Mouse (Mus musculus) midbrain, embryonic 16.5 days (tissue): Measurements from ENCODE around the gene Kif26b. TPM values are rescaled to one million over a fixed set of nuclear protein-coding genes. Genes with fewer than 3 reads are reported as not detected.

Experiments
- ATAC-seq: fragments of 200-750 bp; cut with Nextera tagmentation; 2 replicates; pipeline ENCODE4 v1.8.0; 2017; ENCODE audit warnings: moderate TSS enrichment
- H3K27ac ChIP-seq: fragments of 300-500 bp; sonication (generic); 2 replicates; pipeline ENCODE4 v1.5.1; 2014; ENCODE audit warnings: mild to moderate bottlenecking, low read length, mixed read lengths
- H3K27me3 ChIP-seq: fragments of 300-500 bp; sonication (generic); 2 replicates; pipeline ENCODE4 v1.6.1; 2014; ENCODE audit warnings: low read depth, low read length, mixed read lengths; ENCODE audit not compliant: control insufficient read depth, insufficient read depth
- H3K36me3 ChIP-seq: fragments of 300-500 bp; sonication (generic); 2 replicates; pipeline ENCODE4 v1.6.1; 2014; ENCODE audit warnings: mild to moderate bottlenecking, low read length, moderate library complexity, mixed read lengths; ENCODE audit not compliant: control insufficient read depth, insufficient read depth
- H3K4me1 ChIP-seq: fragments of 300-500 bp; sonication (generic); 2 replicates; pipeline ENCODE4 v1.6.1; 2014; ENCODE audit warnings: mild to moderate bottlenecking, low read length, mixed read lengths; ENCODE audit not compliant: control insufficient read depth, insufficient read depth
- H3K4me2 ChIP-seq: fragments of 300-500 bp; sonication (generic); 2 replicates; pipeline ENCODE4 v1.6.1; 2014; ENCODE audit warnings: mild to moderate bottlenecking, low read length, mixed read lengths
- H3K4me3 ChIP-seq: fragments of 300-500 bp; sonication (generic); 2 replicates; pipeline ENCODE4 v1.5.1; 2014; ENCODE audit warnings: low read depth, mild to moderate bottlenecking, low read length, moderate library complexity, mixed read lengths
- H3K9ac ChIP-seq: fragments of 300-500 bp; sonication (generic); 2 replicates; pipeline ENCODE4 v1.6.1; 2014; ENCODE audit warnings: low read depth, low read length, mixed read lengths
- H3K9me3 ChIP-seq: fragments of 300-500 bp; sonication (generic); replicated peaks from 2 replicates; pipeline ENCODE4 v1.6.1; 2014; ENCODE audit warnings: mild to moderate bottlenecking, low read length, mixed read lengths; ENCODE audit not compliant: control insufficient read depth, poor library complexity, severe bottlenecking
- WGBS: fragments of 180-500 bp; shearing (Covaris S2); extraction: QIAGEN DNeasy Blood & Tissue Kit; methylation state at CpG from one replicate; pipeline ENCODE4 v1.1.7; 2014; 5-methylcytosine and 5-hydroxymethylcytosine counted together
- polyA plus RNA-seq: library from polyadenylated mRNA; unstranded; fragments of >200 nt; fragmentation: Nextera tagmentation; extraction: Ambion mirVana; gene quantifications from 2 replicates; pipeline ENCODE4 v1.2.1, GENCODE M21; 2015

Gene Kif26b
- polyA plus RNA-seq, 1 experiment from 2014 or later = 8.1 TPM

DNA sequence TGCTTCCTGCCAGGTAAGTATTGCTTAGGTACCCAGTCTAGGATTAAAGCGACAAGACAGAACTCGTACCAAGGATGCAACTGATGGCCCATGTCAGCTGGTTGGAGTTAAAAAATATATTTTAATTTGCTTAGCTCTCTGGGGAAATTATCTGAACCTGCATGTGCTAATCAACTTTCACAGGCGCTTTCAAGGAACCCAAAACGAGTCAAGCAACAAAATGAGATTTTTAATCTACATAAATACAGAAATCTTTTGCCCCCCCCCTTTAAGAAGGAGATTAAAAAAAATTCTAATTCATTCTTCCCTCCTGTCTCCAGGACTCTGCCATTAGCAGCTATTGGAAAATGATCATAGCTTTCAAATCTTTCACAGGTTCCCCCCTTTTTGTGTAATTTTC lies 106.5 kb downstream of the Kif26b start:
- no peak overlapping the region for H3K9ac ChIP-seq
- H3K27ac ChIP-seq = no peak overlapping the region
- no peak for ATAC-seq
- H3K36me3 ChIP-seq = no peaks in the 10 kb centered on the region
- H3K9me3 ChIP-seq = no peaks in the 10 kb centered on the region
- H3K4me3 ChIP-seq = no peak overlapping the region
- WGBS = 61% methylated on average over 4 of the region's 4 CpGs
- H3K27me3 ChIP-seq = no peaks in the 10 kb centered on the region
- peaks cover 16% of the 10 kb centered on the region for H3K4me1 ChIP-seq
- H3K4me2 ChIP-seq = no peak overlapping the region

DNA sequence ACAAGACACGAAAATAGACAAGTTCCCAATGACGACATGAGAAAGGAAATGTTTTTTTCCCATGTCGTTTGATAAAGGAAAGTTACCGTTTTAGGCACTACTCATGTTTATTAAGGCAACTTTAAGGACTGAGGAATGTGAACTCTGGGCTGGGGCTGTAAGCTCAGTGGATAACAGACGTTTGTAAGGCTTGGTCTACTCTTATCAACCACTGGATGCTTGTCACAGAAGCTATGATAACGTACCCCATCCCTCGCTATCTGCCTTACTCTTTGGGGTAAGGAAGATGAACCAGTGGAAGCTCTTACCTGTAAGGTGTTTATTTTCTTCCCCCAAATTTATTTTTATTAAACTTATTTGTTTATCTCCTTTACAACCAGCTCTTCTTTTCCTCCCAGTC lies 108.4 kb downstream of the Kif26b start:
- Histone ChIP-seq H3K27me3 (no peaks in the 10 kb centered on the region), H3K4me2 (no peak overlapping the region), H3K27ac (no peak overlapping the region), H3K4me3 (no peak overlapping the region), H3K9me3 (no peaks in the 10 kb centered on the region), H3K4me1 (peaks cover 16% of the 10 kb centered on the region), H3K36me3 (no peaks in the 10 kb centered on the region), H3K9ac (no peak overlapping the region)
- WGBS = 87% methylated on average over 7 of the region's 7 CpGs
- no peak for ATAC-seq

GRCm38 (mm10) chr1:178639951-178640350 lies 111.0 kb downstream of the Kif26b start:
- Histone ChIP-seq H3K27me3 (no peaks in the 10 kb centered on the region), H3K4me3 (no peak overlapping the region), H3K27ac (no peak overlapping the region), H3K9ac (no peak overlapping the region), H3K36me3 (no peaks in the 10 kb centered on the region), H3K4me1 (peaks cover 8% of the 10 kb centered on the region), H3K9me3 (no peaks in the 10 kb centered on the region), H3K4me2 (no peak overlapping the region)
- ATAC-seq = no peak
- WGBS = 68% methylated on average over 6 of the region's 6 CpGs

- 78% methylated on average over 11 of the region's 11 CpGs for WGBS
- Histone ChIP-seq H3K9ac (no peak overlapping the region), H3K4me2 (no peak overlapping the region), H3K4me3 (no peak overlapping the region), H3K9me3 (no peaks in the 10 kb centered on the region), H3K27me3 (no peaks in the 10 kb centered on the region), H3K27ac (no peak overlapping the region), H3K4me1 (peaks cover 7% of the 10 kb centered on the region), H3K36me3 (no peaks in the 10 kb centered on the region)
- no peak for ATAC-seq
These were observed 112.0 kb downstream of the Kif26b start for GRCm38 (mm10) chr1:178640719-178641455.

- Histone ChIP-seq H3K9ac (no peak overlapping the region), H3K27me3 (no peaks in the 10 kb centered on the region), H3K9me3 (no peaks in the 10 kb centered on the region), H3K4me3 (no peak overlapping the region), H3K4me2 (no peak overlapping the region), H3K36me3 (no peaks in the 10 kb centered on the region), H3K27ac (no peak overlapping the region), H3K4me1 (peaks cover 4% of the 10 kb centered on the region)
- no peak for ATAC-seq
- WGBS = 66% methylated on average over 2 of the region's 2 CpGs
These were observed 112.9 kb downstream of the Kif26b start for GRCm38 (mm10) chr1:178641788-178642187.

DNA sequence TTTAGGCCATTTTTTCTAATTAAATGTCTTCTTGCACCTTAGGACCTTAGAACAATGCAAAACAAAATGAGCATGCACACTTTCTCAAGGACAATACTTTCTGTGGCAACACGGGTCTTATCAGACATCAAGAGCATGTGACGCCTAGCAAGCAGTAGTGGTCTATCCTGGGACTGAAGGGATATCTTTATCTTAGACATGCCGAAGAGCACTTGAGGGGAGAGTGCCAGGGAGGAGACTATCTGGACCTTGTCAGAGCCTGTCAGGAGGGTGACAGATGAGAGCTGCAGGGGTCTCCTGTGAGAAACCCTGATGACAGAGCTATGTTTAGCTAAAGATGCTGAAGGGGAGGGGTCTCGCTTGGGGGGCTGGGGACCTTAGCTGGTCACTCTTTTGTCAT lies 116.0 kb downstream of the Kif26b start:
- WGBS = 89% methylated on average over 4 of the region's 4 CpGs
- Histone ChIP-seq H3K9ac (no peak overlapping the region), H3K36me3 (no peaks in the 10 kb centered on the region), H3K9me3 (no peaks in the 10 kb centered on the region), H3K4me3 (no peak overlapping the region), H3K27ac (no peak overlapping the region), H3K27me3 (no peaks in the 10 kb centered on the region), H3K4me1 (no peaks in the 10 kb centered on the region), H3K4me2 (no peak overlapping the region)
- ATAC-seq = no peak

GRCm38 (mm10) chr1:178646589-178646988 lies 117.7 kb downstream of the Kif26b start:
- H3K4me2 ChIP-seq = no peak overlapping the region
- 74% methylated on average over 4 of the region's 4 CpGs for WGBS
- H3K4me1 ChIP-seq = no peaks in the 10 kb centered on the region
- no peak overlapping the region for H3K27ac ChIP-seq
- no peaks in the 10 kb centered on the region for H3K9me3 ChIP-seq
- H3K9ac ChIP-seq = no peak overlapping the region
- H3K4me3 ChIP-seq = no peak overlapping the region
- ATAC-seq = no peak
- H3K36me3 ChIP-seq = no peaks in the 10 kb centered on the region
- no peaks in the 10 kb centered on the region for H3K27me3 ChIP-seq

GRCm38 (mm10) chr1:178655525-178655924 lies 126.6 kb downstream of the Kif26b start:
- no peaks in the 10 kb centered on the region for H3K36me3 ChIP-seq
- H3K27me3 ChIP-seq = no peaks in the 10 kb centered on the region
- H3K4me1 ChIP-seq = no peaks in the 10 kb centered on the region
- no peaks in the 10 kb centered on the region for H3K9me3 ChIP-seq
- H3K4me3 ChIP-seq = no peak overlapping the region
- no peak overlapping the region for H3K27ac ChIP-seq
- no peak overlapping the region for H3K4me2 ChIP-seq
- 85% methylated on average over 4 of the region's 4 CpGs for WGBS
- no peak overlapping the region for H3K9ac ChIP-seq
- ATAC-seq = no peak

GRCm38 (mm10) chr1:178661035-178661434 lies 132.1 kb downstream of the Kif26b start:
- no peaks in the 10 kb centered on the region for H3K27me3 ChIP-seq
- no peak overlapping the region for H3K9ac ChIP-seq
- WGBS = 75% methylated on average over 3 of the region's 3 CpGs
- no peak overlapping the region for H3K4me3 ChIP-seq
- H3K4me1 ChIP-seq = no peaks in the 10 kb centered on the region
- no peak overlapping the region for H3K27ac ChIP-seq
- no peaks in the 10 kb centered on the region for H3K9me3 ChIP-seq
- no peak for ATAC-seq
- H3K4me2 ChIP-seq = no peak overlapping the region
- H3K36me3 ChIP-seq = no peaks in the 10 kb centered on the region
